Mouse (Mus musculus) erythroblast, embryonic 14.5 days (primary cell): ENCODE data around the gene Gsdma2.

ENCODE experiments used
- GATA1 ChIP-seq: IDR thresholded peaks from 2 replicates; pipeline ENCODE4 v1.6.1; 2012; ENCODE audit warnings: low read length, inconsistent platforms, mixed read lengths
- TAL1 ChIP-seq: IDR thresholded peaks from 3 replicates; pipeline ENCODE4 v1.6.1; 2012; ENCODE audit warnings: low read length, inconsistent platforms, mixed read lengths

GRCm38 (mm10) chr11:98664091-98664490 lies 17.5 kb downstream of the Gsdma2 start, which contains the start of gene Gsdma:
- TF ChIP-seq GATA1 (no peak), TAL1 (no peak)
